Mouse (Mus musculus) heart, embryonic 12.5 days (tissue): ENCODE results near the gene 3110082J24Rik. TPM values are rescaled to one million over a fixed set of nuclear protein-coding genes. Genes with fewer than 3 reads are reported as not detected.
A peak's percentile ranks its signal among the peaks of the same experiment; 100 is the strongest.

Experiments
- ATAC-seq: fragments of 200-750 bp; cut with Nextera tagmentation; 2 replicates; pipeline ENCODE4 v1.8.0; 2017; ENCODE audit warnings: moderate TSS enrichment, moderate library complexity; ENCODE audit not compliant: insufficient number of reproducible peaks, low FRiP score
- H3K27ac ChIP-seq: fragments of 300-500 bp; sonication (generic); 2 replicates; pipeline ENCODE4 v1.5.1; 2016; ENCODE audit warnings: mild to moderate bottlenecking, moderate library complexity; ENCODE audit not compliant: poor library complexity, severe bottlenecking
- H3K27me3 ChIP-seq: fragments of 300-500 bp; sonication (generic); replicated peaks from 2 replicates; pipeline ENCODE4 v1.6.1; 2016; ENCODE audit warnings: mild to moderate bottlenecking, moderate library complexity
- H3K36me3 ChIP-seq: fragments of 300-500 bp; sonication (generic); 2 replicates; pipeline ENCODE4 v1.6.1; 2016; ENCODE audit warnings: mild to moderate bottlenecking, moderate library complexity
- H3K4me1 ChIP-seq: fragments of 300-500 bp; sonication (generic); replicated peaks from 2 replicates; pipeline ENCODE4 v1.6.1; 2016; ENCODE audit warnings: mild to moderate bottlenecking
- H3K4me2 ChIP-seq: fragments of 300-500 bp; sonication (generic); 2 replicates; pipeline ENCODE4 v1.6.1; 2016; ENCODE audit warnings: mild to moderate bottlenecking, moderate library complexity
- H3K4me3 ChIP-seq: fragments of 300-500 bp; sonication (generic); 2 replicates; pipeline ENCODE4 v1.5.1; 2016; ENCODE audit warnings: mild to moderate bottlenecking
- H3K9ac ChIP-seq: fragments of 300-500 bp; sonication (generic); 2 replicates; pipeline ENCODE4 v1.6.1; 2016; ENCODE audit warnings: mild to moderate bottlenecking, moderate library complexity
- H3K9me3 ChIP-seq: fragments of 300-500 bp; sonication (generic); replicated peaks from 2 replicates; pipeline ENCODE4 v1.6.1; 2016; ENCODE audit warnings: mild to moderate bottlenecking, moderate library complexity
- WGBS: fragments of 180-500 bp; shearing (Covaris S2); methylation state at CpG from one replicate; pipeline ENCODE4 v1.1.7; 2016; 5-methylcytosine and 5-hydroxymethylcytosine counted together
- polyA plus RNA-seq: library from polyadenylated mRNA; unstranded; fragments of >200 nt; fragmentation: Nextera tagmentation; extraction: Ambion mirVana; gene quantifications from 2 replicates; pipeline ENCODE4 v1.2.1, GENCODE M21; 2016

The 3110082J24Rik gene
- polyA plus RNA-seq, 1 experiment from 2014 or later: not detected

GRCm38 (mm10) chr5:30115718-30116117, 9.8 kb upstream of the 3110082J24Rik start:
- H3K9ac ChIP-seq: no peak overlapping the region
- ATAC-seq: no peak
- H3K36me3 ChIP-seq: peaks cover 45% of the 10 kb centered on the region
- H3K4me3 ChIP-seq: no peak overlapping the region
- H3K4me2 ChIP-seq: no peak overlapping the region
- WGBS: 30% methylated on average over 10 of the region's 10 CpGs
- peaks cover 15% of the 10 kb centered on the region for H3K4me1 ChIP-seq
- H3K9me3 ChIP-seq: no peaks in the 10 kb centered on the region
- peaks cover 50% of the 10 kb centered on the region for H3K27me3 ChIP-seq
- no peak overlapping the region for H3K27ac ChIP-seq

- WGBS: 1% methylated on average over 28 of the region's 28 CpGs
- Histone ChIP-seq H3K9me3 (no peaks in the 10 kb centered on the region), H3K9ac (peak overlapping the region; percentile 59), H3K4me1 (peaks cover 21% of the 10 kb centered on the region), H3K4me2 (peak overlapping the region; percentile 97), H3K4me3 (peak overlapping the region; percentile 55), H3K36me3 (peaks cover 36% of the 10 kb centered on the region), H3K27me3 (peaks cover 58% of the 10 kb centered on the region), H3K27ac (no peak overlapping the region)
- ATAC-seq: peak; percentile 8; the same call in 1 of the 2 replicates
These were observed 8.9 kb upstream of the 3110082J24Rik start for GRCm38 (mm10) chr5:30114761-30115140.

- peak overlapping the region; percentile 59 for H3K9ac ChIP-seq
- H3K4me1 ChIP-seq: peaks cover 21% of the 10 kb centered on the region
- peak overlapping the region; percentile 55 for H3K4me3 ChIP-seq
- H3K27me3 ChIP-seq: peaks cover 65% of the 10 kb centered on the region
- H3K27ac ChIP-seq: no peak overlapping the region
- under 1% methylated on average over 102 of the region's 103 CpGs for WGBS
- ATAC-seq: peak; percentile 60
- H3K36me3 ChIP-seq: peaks cover 29% of the 10 kb centered on the region
- no peaks in the 10 kb centered on the region for H3K9me3 ChIP-seq
- peak overlapping the region; percentile 97 for H3K4me2 ChIP-seq
These were observed 8.2 kb upstream of the 3110082J24Rik start for GRCm38 (mm10) chr5:30113881-30114760.

GRCm38 (mm10) chr5:30112533-30113068, 6.7 kb upstream of the 3110082J24Rik start:
- peaks cover 21% of the 10 kb centered on the region for H3K4me1 ChIP-seq
- H3K4me2 ChIP-seq: no peak overlapping the region
- peaks cover 14% of the 10 kb centered on the region for H3K36me3 ChIP-seq
- H3K9ac ChIP-seq: no peak overlapping the region
- 80% methylated on average over 3 of the region's 3 CpGs for WGBS
- no peak overlapping the region for H3K4me3 ChIP-seq
- H3K9me3 ChIP-seq: no peaks in the 10 kb centered on the region
- H3K27ac ChIP-seq: no peak overlapping the region
- ATAC-seq: no peak
- peaks cover 80% of the 10 kb centered on the region for H3K27me3 ChIP-seq

GRCm38 (mm10) chr5:30111771-30112170, 5.9 kb upstream of the 3110082J24Rik start:
- Histone ChIP-seq H3K27me3 (peaks cover 88% of the 10 kb centered on the region), H3K9ac (no peak overlapping the region), H3K27ac (no peak overlapping the region), H3K36me3 (peaks cover 6% of the 10 kb centered on the region), H3K4me3 (no peak overlapping the region), H3K4me1 (peaks cover 30% of the 10 kb centered on the region), H3K9me3 (no peaks in the 10 kb centered on the region), H3K4me2 (peak overlapping the region; percentile 66)
- ATAC-seq: no peak
- 59% methylated on average over 3 of the region's 3 CpGs for WGBS

GRCm38 (mm10) chr5:30111126-30111525, 5.2 kb upstream of the 3110082J24Rik start:
- peak overlapping the region; percentile 42; the same call in 1 of the 2 replicates for H3K9ac ChIP-seq
- ATAC-seq: no peak; the same call in 1 of the 2 replicates
- peaks cover 88% of the 10 kb centered on the region for H3K27me3 ChIP-seq
- no peaks in the 10 kb centered on the region for H3K36me3 ChIP-seq
- no peak overlapping the region for H3K27ac ChIP-seq
- no peaks in the 10 kb centered on the region for H3K9me3 ChIP-seq
- 1% methylated on average over 18 of the region's 18 CpGs for WGBS
- H3K4me1 ChIP-seq: peaks cover 34% of the 10 kb centered on the region
- peak overlapping the region; percentile 66 for H3K4me2 ChIP-seq
- peak overlapping the region; percentile 33 for H3K4me3 ChIP-seq

GRCm38 (mm10) chr5:30110371-30111060, 4.6 kb upstream of the 3110082J24Rik start:
- Histone ChIP-seq H3K4me3 (peak overlapping the region; percentile 33), H3K27me3 (peaks cover 88% of the 10 kb centered on the region), H3K4me2 (peak overlapping the region; percentile 66), H3K36me3 (no peaks in the 10 kb centered on the region), H3K4me1 (peaks cover 40% of the 10 kb centered on the region), H3K27ac (no peak overlapping the region), H3K9ac (peak overlapping the region; percentile 42; the same call in 1 of the 2 replicates), H3K9me3 (no peaks in the 10 kb centered on the region)
- 5% methylated on average over 22 of the region's 22 CpGs for WGBS
- no peak; the same call in 1 of the 2 replicates for ATAC-seq

GRCm38 (mm10) chr5:30109899-30110298, 4.0 kb upstream of the 3110082J24Rik start:
- peaks cover 88% of the 10 kb centered on the region for H3K27me3 ChIP-seq
- no peak overlapping the region for H3K27ac ChIP-seq
- H3K4me2 ChIP-seq: no peak overlapping the region
- ATAC-seq: no peak
- no peaks in the 10 kb centered on the region for H3K9me3 ChIP-seq
- no peak overlapping the region for H3K4me3 ChIP-seq
- peaks cover 45% of the 10 kb centered on the region for H3K4me1 ChIP-seq
- H3K36me3 ChIP-seq: no peaks in the 10 kb centered on the region
- 53% methylated on average over 2 of the region's 2 CpGs for WGBS
- no peak overlapping the region for H3K9ac ChIP-seq

GRCm38 (mm10) chr5:30108233-30108632, 2.3 kb upstream of the 3110082J24Rik start:
- Histone ChIP-seq H3K27me3 (peaks cover 94% of the 10 kb centered on the region), H3K27ac (no peak overlapping the region), H3K4me1 (peaks cover 42% of the 10 kb centered on the region), H3K9me3 (no peaks in the 10 kb centered on the region), H3K36me3 (no peaks in the 10 kb centered on the region), H3K4me2 (no peak overlapping the region), H3K4me3 (no peak overlapping the region), H3K9ac (no peak overlapping the region)
- ATAC-seq: no peak
- 67% methylated on average over 6 of the region's 6 CpGs for WGBS

GRCm38 (mm10) chr5:30107611-30108041, 1.7 kb upstream of the 3110082J24Rik start:
- ATAC-seq: no peak
- Histone ChIP-seq H3K9ac (no peak overlapping the region), H3K27ac (no peak overlapping the region), H3K9me3 (no peaks in the 10 kb centered on the region), H3K4me2 (no peak overlapping the region), H3K4me1 (peaks cover 42% of the 10 kb centered on the region), H3K27me3 (peaks cover 94% of the 10 kb centered on the region), H3K36me3 (no peaks in the 10 kb centered on the region), H3K4me3 (no peak overlapping the region)
- WGBS: 13% methylated on average over 5 of the region's 5 CpGs

GRCm38 (mm10) chr5:30107186-30107585, 1.3 kb upstream of the 3110082J24Rik start:
- H3K4me1 ChIP-seq: peaks cover 42% of the 10 kb centered on the region
- peaks cover 94% of the 10 kb centered on the region for H3K27me3 ChIP-seq
- no peaks in the 10 kb centered on the region for H3K36me3 ChIP-seq
- H3K4me3 ChIP-seq: no peak overlapping the region
- H3K9me3 ChIP-seq: no peaks in the 10 kb centered on the region
- H3K4me2 ChIP-seq: no peak overlapping the region
- no peak for ATAC-seq
- no peak overlapping the region for H3K27ac ChIP-seq
- 8% methylated on average over 7 of the region's 7 CpGs for WGBS
- H3K9ac ChIP-seq: no peak overlapping the region
